Mouse (Mus musculus) right cerebral cortex, postnatal 4 days (tissue): ENCODE data around the gene Ube2e1.
A peak's percentile ranks its signal among the peaks of the same experiment; 100 is the strongest.
"Not testable (repeated sequence)": the region's sequence is repeated elsewhere in the genome, so short reads cannot be mapped to it uniquely, and the experiment has no call there.

Experiments
- DNase-seq: peaks from one replicate; pipeline ENCODE4 v3.0.0-alpha.2; 2022

Ube2e1 gene

DNA sequence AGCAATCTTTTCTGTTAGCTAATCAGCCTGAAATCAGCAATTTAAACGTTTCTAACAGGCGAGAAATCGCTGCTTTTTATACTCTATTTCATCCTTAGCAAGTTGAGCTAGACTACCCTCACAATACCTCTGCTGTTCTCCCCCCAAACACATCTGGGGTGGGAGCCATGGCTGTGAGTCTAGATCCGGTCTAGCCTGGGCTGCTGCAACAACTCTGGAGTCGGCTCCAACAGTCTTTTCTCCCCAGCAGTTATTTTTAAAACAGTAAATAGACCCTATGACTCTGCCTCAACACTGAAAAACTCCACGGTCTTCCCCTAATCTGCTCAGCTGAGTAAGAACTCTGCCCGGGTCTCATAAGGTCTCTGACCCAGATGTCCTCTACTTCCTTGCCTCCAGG lies 91.5 kb downstream of the Ube2e1 start:
- no peak for DNase-seq

DNA sequence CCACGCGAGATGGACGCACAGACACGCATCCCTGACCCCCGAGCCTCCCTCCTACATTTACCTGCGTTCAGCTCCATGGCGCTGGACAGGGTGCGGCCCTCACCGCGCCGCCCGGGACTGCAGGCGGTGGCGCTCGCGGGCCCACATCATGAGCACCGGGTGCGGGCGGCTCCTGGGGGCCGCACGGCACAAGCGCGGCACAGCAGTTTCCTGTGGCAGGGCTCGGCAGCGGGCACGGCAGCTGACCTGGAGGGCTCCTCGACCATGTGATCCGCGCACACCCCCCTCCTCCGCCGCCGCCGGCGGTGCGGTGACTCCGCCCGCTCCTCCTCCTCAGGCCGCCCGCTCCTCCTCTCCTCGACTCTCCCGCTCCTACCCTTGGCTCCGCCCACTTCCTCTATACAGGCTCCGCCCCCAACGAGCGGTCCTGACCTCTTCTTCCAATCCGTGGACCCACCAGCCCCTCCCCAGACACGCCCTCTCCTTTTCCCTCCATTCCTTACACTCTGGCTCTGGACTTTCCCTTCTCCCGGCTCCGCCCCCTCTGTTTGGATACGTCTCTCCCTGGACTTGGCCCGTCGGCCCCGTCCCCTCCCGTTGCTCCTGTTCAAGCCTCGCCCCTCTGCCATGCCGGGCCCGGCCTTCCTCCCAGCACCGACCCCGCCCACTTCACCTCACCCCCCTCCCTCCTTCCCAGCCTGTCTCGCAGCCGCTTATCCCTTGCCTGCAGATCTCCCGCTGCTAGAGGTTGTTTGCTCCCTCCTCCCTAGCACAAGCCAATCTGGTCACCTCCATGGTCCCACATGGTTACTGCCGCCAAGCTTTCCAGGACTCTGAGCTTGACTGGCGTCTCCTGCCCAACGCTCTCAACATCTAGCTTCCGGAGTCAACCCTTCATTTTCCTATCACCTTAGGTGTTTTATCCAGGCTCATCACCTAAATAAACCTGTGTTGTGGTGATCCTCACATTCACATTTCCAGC lies 92.6 kb downstream of the Ube2e1 start, which contains the start of gene Nr1d2:
Gene Nr1d2, minus strand, starts transcription at position 378 of the 982 bp plus-strand sequence.
- DNase-seq, result peak; percentile 90

DNA sequence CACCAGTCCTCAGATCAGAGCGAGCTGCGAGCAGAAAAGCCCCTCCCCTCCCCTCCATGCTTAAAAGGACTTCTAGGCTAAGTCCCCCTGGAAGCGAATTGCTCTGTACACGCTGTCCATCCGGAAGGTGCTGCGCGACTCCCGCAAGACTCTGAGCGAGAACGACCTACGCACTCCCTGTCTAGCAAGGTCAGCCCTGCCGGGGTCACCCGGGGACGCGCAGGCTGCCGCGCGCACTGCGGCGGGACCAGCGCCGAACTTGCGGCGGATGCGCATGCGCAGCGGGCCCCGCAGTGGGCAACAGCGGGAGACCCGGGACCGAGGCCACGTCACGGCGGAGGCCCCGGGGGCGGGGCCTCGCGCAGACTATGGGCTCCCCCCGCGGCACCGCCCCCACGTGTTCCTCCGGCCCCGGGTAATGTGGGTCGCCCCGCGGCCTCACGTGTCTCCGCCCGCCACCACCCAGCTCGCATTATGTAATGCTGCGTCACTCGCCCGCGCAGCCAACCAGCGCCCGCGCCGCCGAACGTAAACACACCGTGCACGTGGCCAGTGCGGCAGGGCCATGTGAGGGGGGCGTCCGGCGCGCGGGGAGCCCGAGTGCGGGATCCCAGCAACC lies 93.4 kb downstream of the Ube2e1 start:
- peak; percentile 96 for DNase-seq

DNA sequence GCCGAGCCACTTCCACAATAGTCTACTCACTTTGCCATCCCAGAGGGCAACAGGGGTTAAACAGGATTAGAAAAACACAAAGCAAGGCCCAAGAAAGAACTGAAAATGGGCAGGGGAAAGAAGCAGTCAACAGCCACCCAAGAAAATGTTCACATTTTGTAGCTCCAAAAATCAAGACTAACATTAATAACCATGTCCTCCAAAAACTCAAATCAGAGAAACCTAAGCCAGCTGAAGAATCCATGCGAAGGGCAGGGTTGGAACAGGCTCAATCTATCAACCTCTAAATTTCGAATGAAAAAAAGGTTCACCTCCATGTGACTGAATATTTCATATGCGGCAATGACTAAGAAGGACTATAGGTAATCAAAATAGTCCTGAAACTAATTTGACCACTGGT lies 94.3 kb downstream of the Ube2e1 start:
- no peak for DNase-seq

DNA sequence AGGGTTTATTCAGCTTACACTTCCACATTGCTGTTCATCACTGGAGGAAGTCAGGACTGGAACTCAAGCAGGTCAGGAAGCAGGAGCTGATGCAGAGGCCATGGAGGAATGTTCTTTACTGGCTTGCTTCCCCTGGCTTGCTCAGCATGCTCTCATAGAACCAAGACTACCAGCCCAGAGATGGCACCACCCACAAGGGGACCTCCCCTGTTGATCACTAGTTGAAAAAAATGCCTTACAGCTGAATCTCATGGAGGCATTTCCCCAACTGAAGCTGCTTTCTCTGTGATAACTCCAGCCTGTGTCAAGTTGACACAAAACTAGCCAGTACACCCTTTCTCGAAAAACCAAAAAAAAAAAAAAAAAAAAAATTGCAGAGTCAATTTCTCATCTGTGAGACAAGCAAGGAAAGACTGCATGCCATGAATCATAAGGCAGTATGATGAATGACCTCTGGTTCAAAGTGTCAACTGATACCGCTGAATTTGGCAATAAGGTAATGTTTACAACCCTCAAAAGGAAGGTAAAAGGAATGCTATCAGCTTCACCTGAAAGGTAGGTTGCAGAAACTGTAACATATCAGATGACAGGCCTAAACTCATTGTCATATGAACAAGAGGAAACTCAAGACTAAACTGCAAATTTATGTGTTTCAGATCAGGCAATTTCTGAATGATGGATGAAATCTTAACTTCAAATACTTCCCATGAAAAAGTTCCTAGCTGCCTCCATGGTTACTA lies 95.0 kb downstream of the Ube2e1 start:
- DNase-seq, result not testable (repeated sequence)

DNA sequence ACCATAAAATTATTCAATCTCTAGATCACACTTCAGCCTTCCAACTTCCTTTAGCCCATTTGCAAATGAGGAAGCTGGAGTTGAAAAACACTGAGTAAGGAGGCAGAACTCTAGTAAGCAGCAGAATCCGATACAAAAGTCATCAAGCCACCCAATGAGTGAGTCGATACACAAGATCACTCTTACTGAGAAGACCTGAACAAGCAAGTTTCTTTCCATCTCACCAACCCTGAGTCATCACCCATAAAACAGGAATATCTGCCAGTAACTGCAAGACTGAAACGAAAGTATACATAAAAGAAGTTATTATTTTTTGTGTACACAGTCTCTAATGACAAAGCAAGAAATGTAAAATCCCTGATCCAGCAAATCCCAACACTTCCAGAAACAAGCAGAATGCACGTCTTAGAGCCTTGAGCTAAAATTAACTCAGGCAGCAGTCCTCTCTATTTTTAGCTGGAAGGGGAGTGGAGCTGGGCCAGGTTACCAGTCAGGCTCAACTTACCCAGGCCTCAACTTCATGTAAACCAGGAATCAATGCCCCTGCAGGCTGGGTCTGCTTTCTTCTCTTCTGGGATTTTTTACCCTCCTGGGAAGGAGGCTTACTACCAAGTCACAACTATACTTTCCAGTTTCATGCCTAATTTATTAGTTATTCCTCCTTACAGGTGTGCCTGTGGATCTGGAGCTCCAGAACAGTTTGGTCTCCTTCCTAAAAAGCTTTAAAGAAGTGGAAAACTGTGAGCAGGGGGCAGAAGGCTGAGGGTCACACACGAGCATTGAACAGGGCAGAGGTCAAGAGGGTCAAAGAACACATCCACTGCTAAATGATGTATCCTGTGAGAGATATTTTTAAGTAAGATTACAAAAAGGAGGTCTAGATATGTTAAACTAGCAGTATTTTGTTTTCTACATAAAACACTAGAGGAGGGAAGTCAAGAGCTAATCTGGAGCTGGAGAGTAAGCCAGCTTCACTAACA lies 97.4 kb downstream of the Ube2e1 start:
- DNase-seq, result no peak

DNA sequence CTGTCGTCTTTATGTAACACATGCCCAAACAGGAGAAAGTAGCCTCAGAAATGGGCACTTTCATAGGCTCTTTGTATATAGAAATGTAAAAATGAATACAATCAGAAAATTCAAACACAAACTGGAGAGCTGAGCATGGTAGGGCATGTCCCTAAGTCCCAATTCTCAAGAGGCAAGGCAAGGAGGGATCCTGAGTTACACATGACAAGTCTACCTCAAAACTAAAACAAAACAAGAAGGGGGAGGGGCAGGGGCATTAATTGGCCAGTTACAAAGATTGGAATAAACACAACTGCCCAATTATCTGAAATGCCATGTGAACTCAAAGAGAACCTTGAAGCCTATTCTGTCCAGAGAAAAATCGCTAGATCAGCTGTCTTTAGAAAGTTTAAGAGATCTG lies 98.6 kb downstream of the Ube2e1 start:
- no peak for DNase-seq
